Mouse (Mus musculus) hindbrain, embryonic 12.5 days (tissue): ENCODE measurements around the gene Map3k1. TPM values are rescaled to one million over a fixed set of nuclear protein-coding genes. Genes with fewer than 3 reads are reported as not detected.

Source experiments
- ATAC-seq: fragments of 200-750 bp; cut with Nextera tagmentation; 2 replicates; pipeline ENCODE4 v1.8.0; 2017; ENCODE audit warnings: moderate TSS enrichment; ENCODE audit not compliant: low FRiP score
- H3K27ac ChIP-seq: fragments of 300-500 bp; sonication (generic); 2 replicates; pipeline ENCODE4 v1.5.1; 2016; ENCODE audit warnings: mild to moderate bottlenecking
- H3K27me3 ChIP-seq: fragments of 300-500 bp; sonication (generic); 2 replicates; pipeline ENCODE4 v1.6.1; 2016; ENCODE audit warnings: mild to moderate bottlenecking
- H3K36me3 ChIP-seq: fragments of 300-500 bp; sonication (generic); 2 replicates; pipeline ENCODE4 v1.6.1; 2016; ENCODE audit warnings: mild to moderate bottlenecking
- H3K4me1 ChIP-seq: fragments of 300-500 bp; sonication (generic); 2 replicates; pipeline ENCODE4 v1.6.1; 2016
- H3K4me2 ChIP-seq: fragments of 300-500 bp; sonication (generic); replicated peaks from 2 replicates; pipeline ENCODE4 v1.6.1; 2016; ENCODE audit warnings: mild to moderate bottlenecking
- H3K4me3 ChIP-seq: fragments of 300-500 bp; sonication (generic); 2 replicates; pipeline ENCODE4 v1.5.1; 2016; ENCODE audit warnings: mild to moderate bottlenecking
- H3K9ac ChIP-seq: fragments of 300-500 bp; sonication (generic); 2 replicates; pipeline ENCODE4 v1.6.1; 2016; ENCODE audit warnings: mild to moderate bottlenecking, moderate library complexity
- H3K9me3 ChIP-seq: fragments of 300-500 bp; sonication (generic); replicated peaks from 2 replicates; pipeline ENCODE4 v1.6.1; 2016; ENCODE audit warnings: mild to moderate bottlenecking
- WGBS: fragments of 180-500 bp; shearing (Covaris S2); methylation state at CpG from one replicate; pipeline ENCODE4 v1.1.7; 2016; 5-methylcytosine and 5-hydroxymethylcytosine counted together
- polyA plus RNA-seq: library from polyadenylated mRNA; unstranded; fragments of >200 nt; fragmentation: Nextera tagmentation; extraction: Ambion mirVana; gene quantifications from 2 replicates; pipeline ENCODE4 v1.2.1, GENCODE M21; 2016

Map3k1 gene
- 14.3 and 15.6 TPM in 2 replicates for polyA plus RNA-seq

GRCm38 (mm10) chr13:111808637-111809465 is at the start of gene Map3k1:
Gene Map3k1 (minus strand): TSS chr13:111808993.
- under 1% methylated on average over 90 of the region's 136 CpGs for WGBS
- H3K9me3 ChIP-seq, result no peaks in the 10 kb centered on the region
- peak within 1 kb of the TSS; percentile 87 for H3K4me2 ChIP-seq
- peak within 1 kb of the TSS; percentile 95 for H3K9ac ChIP-seq
- H3K4me1 ChIP-seq, result peaks cover 22% of the 10 kb centered on the region
- H3K27me3 ChIP-seq, result peaks cover 5% of the 10 kb centered on the region; the same call in 1 of the 2 replicates
- no peaks in the 10 kb centered on the region for H3K36me3 ChIP-seq
- H3K4me3 ChIP-seq, result peak within 1 kb of the TSS; percentile 95
- peak; percentile 83 for ATAC-seq
- peak within 1 kb of the TSS; percentile 98 for H3K27ac ChIP-seq

- Histone ChIP-seq H3K4me1 (no peaks in the 10 kb centered on the region), H3K27ac (no peak overlapping the region), H3K27me3 (no peaks in the 10 kb centered on the region), H3K9me3 (no peaks in the 10 kb centered on the region), H3K36me3 (no peaks in the 10 kb centered on the region), H3K9ac (no peak overlapping the region), H3K4me2 (no peak overlapping the region), H3K4me3 (no peak overlapping the region)
- 77% methylated on average over 7 of the region's 7 CpGs for WGBS
- ATAC-seq, result no peak
Observed at GRCm38 (mm10) chr13:111856786-111857455, 48.1 kb upstream of the Map3k1 start.

- Histone ChIP-seq H3K4me3 (no peak overlapping the region), H3K4me1 (no peaks in the 10 kb centered on the region), H3K4me2 (no peak overlapping the region), H3K27me3 (no peaks in the 10 kb centered on the region), H3K9ac (no peak overlapping the region), H3K36me3 (no peaks in the 10 kb centered on the region), H3K9me3 (no peaks in the 10 kb centered on the region), H3K27ac (no peak overlapping the region)
- no peak for ATAC-seq
- 91% methylated on average over 7 of the region's 7 CpGs for WGBS
Observed at GRCm38 (mm10) chr13:111856232-111856631, 47.4 kb upstream of the Map3k1 start.

- H3K4me2 ChIP-seq, result no peak overlapping the region
- no peak overlapping the region for H3K9ac ChIP-seq
- WGBS, result 91% methylated on average over 9 of the region's 9 CpGs
- H3K36me3 ChIP-seq, result no peaks in the 10 kb centered on the region
- no peaks in the 10 kb centered on the region for H3K27me3 ChIP-seq
- ATAC-seq, result no peak
- no peaks in the 10 kb centered on the region for H3K4me1 ChIP-seq
- H3K9me3 ChIP-seq, result no peaks in the 10 kb centered on the region
- H3K4me3 ChIP-seq, result no peak overlapping the region
- H3K27ac ChIP-seq, result no peak overlapping the region
Observed at GRCm38 (mm10) chr13:111852451-111853224, 43.8 kb upstream of the Map3k1 start.

- 94% methylated on average over 12 of the region's 12 CpGs for WGBS
- no peak overlapping the region for H3K4me3 ChIP-seq
- no peaks in the 10 kb centered on the region for H3K27me3 ChIP-seq
- no peak for ATAC-seq
- H3K4me2 ChIP-seq, result no peak overlapping the region
- H3K9me3 ChIP-seq, result no peaks in the 10 kb centered on the region
- no peaks in the 10 kb centered on the region for H3K4me1 ChIP-seq
- H3K27ac ChIP-seq, result no peak overlapping the region
- H3K36me3 ChIP-seq, result no peaks in the 10 kb centered on the region
- no peak overlapping the region for H3K9ac ChIP-seq
Observed at GRCm38 (mm10) chr13:111850046-111850837, 41.4 kb upstream of the Map3k1 start.

- Histone ChIP-seq H3K4me3 (no peak overlapping the region), H3K4me1 (no peaks in the 10 kb centered on the region), H3K27me3 (no peaks in the 10 kb centered on the region), H3K9ac (no peak overlapping the region), H3K9me3 (no peaks in the 10 kb centered on the region), H3K27ac (no peak overlapping the region), H3K4me2 (no peak overlapping the region), H3K36me3 (no peaks in the 10 kb centered on the region)
- no peak for ATAC-seq
- 46% methylated on average over 9 of the region's 9 CpGs for WGBS
Observed at GRCm38 (mm10) chr13:111845471-111845870, 36.7 kb upstream of the Map3k1 start.

GRCm38 (mm10) chr13:111844313-111844712 is 35.5 kb upstream of the Map3k1 start:
- H3K27me3 ChIP-seq, result no peaks in the 10 kb centered on the region
- H3K36me3 ChIP-seq, result no peaks in the 10 kb centered on the region
- 93% methylated on average over 3 of the region's 3 CpGs for WGBS
- H3K4me2 ChIP-seq, result no peak overlapping the region
- H3K9me3 ChIP-seq, result no peaks in the 10 kb centered on the region
- ATAC-seq, result no peak
- no peak overlapping the region for H3K4me3 ChIP-seq
- no peak overlapping the region for H3K27ac ChIP-seq
- H3K4me1 ChIP-seq, result no peaks in the 10 kb centered on the region
- H3K9ac ChIP-seq, result no peak overlapping the region

- no peak for ATAC-seq
- H3K27me3 ChIP-seq, result no peaks in the 10 kb centered on the region
- no peaks in the 10 kb centered on the region for H3K36me3 ChIP-seq
- H3K4me3 ChIP-seq, result no peak overlapping the region
- H3K4me2 ChIP-seq, result no peak overlapping the region
- H3K9ac ChIP-seq, result no peak overlapping the region
- 76% methylated on average over 8 of the region's 8 CpGs for WGBS
- no peak overlapping the region for H3K27ac ChIP-seq
- no peaks in the 10 kb centered on the region for H3K4me1 ChIP-seq
- H3K9me3 ChIP-seq, result no peaks in the 10 kb centered on the region
Observed at GRCm38 (mm10) chr13:111835787-111836186, 27.0 kb upstream of the Map3k1 start.

GRCm38 (mm10) chr13:111834613-111835012 is 25.8 kb upstream of the Map3k1 start:
- H3K36me3 ChIP-seq, result no peaks in the 10 kb centered on the region
- no peak for ATAC-seq
- no peak overlapping the region for H3K4me3 ChIP-seq
- H3K27me3 ChIP-seq, result no peaks in the 10 kb centered on the region
- H3K9me3 ChIP-seq, result no peaks in the 10 kb centered on the region
- H3K9ac ChIP-seq, result no peak overlapping the region
- no peak overlapping the region for H3K4me2 ChIP-seq
- no peaks in the 10 kb centered on the region for H3K4me1 ChIP-seq
- WGBS, result 58% methylated on average over 11 of the region's 11 CpGs
- H3K27ac ChIP-seq, result no peak overlapping the region

- H3K27ac ChIP-seq, result no peak overlapping the region
- no peaks in the 10 kb centered on the region for H3K9me3 ChIP-seq
- H3K4me2 ChIP-seq, result no peak overlapping the region
- no peak for ATAC-seq
- H3K9ac ChIP-seq, result no peak overlapping the region
- peaks cover 2% of the 10 kb centered on the region; the same call in 1 of the 2 replicates for H3K4me1 ChIP-seq
- no peak overlapping the region for H3K4me3 ChIP-seq
- H3K36me3 ChIP-seq, result no peaks in the 10 kb centered on the region
- no peaks in the 10 kb centered on the region for H3K27me3 ChIP-seq
- 43% methylated on average over 2 of the region's 2 CpGs for WGBS
Observed at GRCm38 (mm10) chr13:111829473-111829872, 20.7 kb upstream of the Map3k1 start.

- Histone ChIP-seq H3K9me3 (no peaks in the 10 kb centered on the region), H3K27ac (no peak overlapping the region), H3K4me1 (peaks cover 2% of the 10 kb centered on the region; the same call in 1 of the 2 replicates), H3K36me3 (no peaks in the 10 kb centered on the region), H3K4me2 (no peak overlapping the region), H3K4me3 (no peak overlapping the region), H3K9ac (no peak overlapping the region), H3K27me3 (no peaks in the 10 kb centered on the region)
- WGBS, result 85% methylated on average over 4 of the region's 4 CpGs
- ATAC-seq, result no peak
Observed at GRCm38 (mm10) chr13:111827481-111827880, 18.7 kb upstream of the Map3k1 start.
